ENCODE assay signal across 9 mouse cellular contexts in genomic region chr12:102422065-102422464, GRCm38 (mm10). TPM values are rescaled to one million over a fixed set of nuclear protein-coding genes. Genes with fewer than 3 reads are reported as not detected.
DNase-seq lines count a peak whose midpoint lies in the region; ATAC-seq lines count a peak whose summit lies in the region.
"Had no signal": no experiment of that assay in that cellular context is flagged by ENCODE, and none has a peak within 500 bp of the region (broad histone marks: within the 10 kb centered on the region; RNA-seq: fewer than 3 reads in every experiment).

No protein-coding gene starts in this region.

- no peak overlapping the region for H3K27ac ChIP-seq in stomach, embryonic 15.5 days
- no peak overlapping the region for H3K27ac ChIP-seq in hindbrain, embryonic 10.5 days
- H3K27ac ChIP-seq: neural tube, embryonic 13.5 days had no signal

- no peaks in the 10 kb centered on the region for H3K9me3 ChIP-seq in stomach, embryonic 15.5 days
- peaks cover 3% of the 10 kb centered on the region; the same call in 1 of the 2 replicates for H3K9me3 ChIP-seq in hindbrain, embryonic 10.5 days
- H3K9me3 ChIP-seq: neural tube, embryonic 13.5 days had no signal

- H3K4me3 ChIP-seq in stomach, embryonic 15.5 days (replicated peaks) = no peak overlapping the region
- H3K4me3 ChIP-seq in hindbrain, embryonic 10.5 days = no peak overlapping the region
- H3K4me3 ChIP-seq: neural tube, embryonic 13.5 days had no signal

- H3K4me2 ChIP-seq in stomach, embryonic 15.5 days = no peak overlapping the region
- H3K4me2 ChIP-seq: neural tube, embryonic 13.5 days had no signal

- ATAC-seq in stomach, embryonic 15.5 days (ENCODE audit: insufficient read depth, low FRiP score, low read depth) = peak; percentile 47; the same call in 1 of the 2 replicates

- no peak overlapping the region for H3K9ac ChIP-seq in stomach, embryonic 15.5 days
- H3K9ac ChIP-seq: neural tube, embryonic 13.5 days had no signal

- no peaks in the 10 kb centered on the region for H3K36me3 ChIP-seq in stomach, embryonic 15.5 days
- H3K36me3 ChIP-seq in hindbrain, embryonic 10.5 days = peaks cover 33% of the 10 kb centered on the region

- H3K4me1 ChIP-seq in stomach, embryonic 15.5 days = no peaks in the 10 kb centered on the region; the same call in 1 of the 2 replicates
- H3K4me1 ChIP-seq in hindbrain, embryonic 10.5 days (replicated peaks) = peaks cover 6% of the 10 kb centered on the region

- H3K27me3 ChIP-seq in stomach, embryonic 15.5 days (replicated peaks) = no peaks in the 10 kb centered on the region
- H3K27me3 ChIP-seq in hindbrain, embryonic 10.5 days (ENCODE audit: insufficient read depth, poor library complexity, severe bottlenecking) = no peaks in the 10 kb centered on the region
- H3K27me3 ChIP-seq: neural tube, embryonic 13.5 days had no signal

- DNase-seq in adrenal gland, adult (ENCODE audit: inconsistent age in 2 of 2, low spot score in 1 of 2) = peak; percentile 60 to 78
- no peak for DNase-seq in adrenal gland, adult 18-20 months (ENCODE audit: low spot score in 2 of 2)
- peak; percentile 70 for DNase-seq in 416B (ENCODE audit: low read depth)
- DNase-seq in heart, adult 9 months (ENCODE audit: low spot score in 2 of 2) = peak; percentile 80 to 88
- peak; percentile 26 to 52 for DNase-seq in kidney, postnatal 4 days
- no peak for DNase-seq in B cell, adult 2 months
- no peak for DNase-seq in hindbrain, embryonic 10.5 days (ENCODE audit: low spot score)

- 58% methylated on average over 6 of the region's 6 CpGs for WGBS in stomach, embryonic 15.5 days
- 89% methylated on average over 6 of the region's 6 CpGs for WGBS in hindbrain, embryonic 10.5 days

RNA-seq across cellular contexts. Expression of gene Lgmn, which starts 17.5 kb away (rescaled TPM):
- 100 to 1,000 TPM in 1 of 2 experiments, 10 to 100 TPM in 1; 99.7 to 114 TPM for total RNA-seq in adrenal gland, adult 18-20 months (2021)
- polyA plus RNA-seq in stomach, embryonic 15.5 days (2015; fragmentation: Nextera tagmentation; extraction: Ambion mirVana) = 78.1 and 81.5 TPM in 2 replicates
- 53.9 and 62.5 TPM in 2 replicates for polyA plus RNA-seq in hindbrain, embryonic 10.5 days (2016; fragmentation: Nextera tagmentation; extraction: Ambion mirVana)

RNA-seq across cellular contexts. Expression of gene Golga5, which starts 46.9 kb away (rescaled TPM):
- total RNA-seq in adrenal gland, adult 18-20 months (2021) = 10 to 100 TPM; 31.3 to 40.2 TPM
- 29.0 and 35.0 TPM in 2 replicates for polyA plus RNA-seq in stomach, embryonic 15.5 days (2015; fragmentation: Nextera tagmentation; extraction: Ambion mirVana)
- 26.1 and 26.5 TPM in 2 replicates for polyA plus RNA-seq in hindbrain, embryonic 10.5 days (2016; fragmentation: Nextera tagmentation; extraction: Ambion mirVana)

Comparison
In these comparisons a context has a peak if more than half of its experiments do, and no peak if none do; other contexts are left out.
1. DNase-seq: peak in adrenal gland, adult (2 of 2), 416B (single experiment), heart, adult 9 months (2 of 2) and kidney, postnatal 4 days (2 of 2); none in adrenal gland, adult 18-20 months (0 of 2), B cell, adult 2 months (0 of 2) and hindbrain, embryonic 10.5 days (single experiment).